Mouse (Mus musculus): ENCODE measurements around the gene Ackr3.

DNA sequence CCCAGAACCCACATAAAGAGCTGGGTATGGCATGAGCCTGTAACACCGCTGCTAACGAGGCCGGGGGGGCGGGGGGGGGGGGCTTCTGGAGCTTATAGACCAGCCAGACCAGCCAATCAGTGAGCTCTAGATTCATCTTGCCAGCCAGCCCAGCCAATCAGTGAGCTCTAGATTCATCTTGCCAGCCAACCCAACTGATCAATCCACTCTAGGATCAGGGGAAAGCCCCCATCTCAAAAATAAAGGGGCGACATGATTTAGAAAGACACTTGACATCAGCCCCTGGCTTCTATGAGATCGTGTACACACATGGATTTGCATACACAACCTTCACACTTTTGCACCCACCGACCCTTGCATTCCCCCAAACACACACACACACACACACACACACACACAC is 23.3 kb upstream of the Ackr3 start:
- TF ChIP-seq EP300 (IDR thresholded peaks at IDR 0.05) (no peak), CTCF (IDR thresholded peaks at IDR 0.05) (no peak)
